Mouse (Mus musculus) adrenal gland, postnatal 10 days (tissue): ENCODE data around the gene Kdelr1. TPM values are rescaled to one million over a fixed set of nuclear protein-coding genes. Genes with fewer than 3 reads are reported as not detected.

Experiments
- DNase-seq: peaks from one replicate; pipeline ENCODE4 v3.0.0; 2021; ENCODE audit warnings: mixed read lengths
- long read RNA-seq, 2 experiments: library from polyadenylated mRNA; stranded (forward); transcript quantifications; one replicate each; pipeline ENCODE4 v2.0.0; 2021
- total RNA-seq, 2 experiments: library from RNA; stranded (reverse); gene quantifications; 2 replicates each; pipeline ENCODE4 v1.2.3; 2021

Kdelr1 gene
- total RNA-seq, result 100 to 1,000 TPM; 126 to 132 TPM
- long read RNA-seq, experiment 1, transcript Kdelr1-201 (5 exons, 1,599 nt), result major isoform, 27 of 46 reads
- long read RNA-seq, experiment 1, partial matches to known transcripts, result 14 of 46 reads
- long read RNA-seq, experiment 1, other reads (novel, unspliced or antisense), result 2 of 46 reads
- long read RNA-seq, experiment 2, transcript Kdelr1-201 (5 exons, 1,599 nt), result major isoform, 5 of 15 reads
- long read RNA-seq, experiment 2, partial matches to known transcripts, result 1 of 15 reads
- long read RNA-seq, experiment 2, other reads (novel, unspliced or antisense), result 7 of 15 reads

DNA sequence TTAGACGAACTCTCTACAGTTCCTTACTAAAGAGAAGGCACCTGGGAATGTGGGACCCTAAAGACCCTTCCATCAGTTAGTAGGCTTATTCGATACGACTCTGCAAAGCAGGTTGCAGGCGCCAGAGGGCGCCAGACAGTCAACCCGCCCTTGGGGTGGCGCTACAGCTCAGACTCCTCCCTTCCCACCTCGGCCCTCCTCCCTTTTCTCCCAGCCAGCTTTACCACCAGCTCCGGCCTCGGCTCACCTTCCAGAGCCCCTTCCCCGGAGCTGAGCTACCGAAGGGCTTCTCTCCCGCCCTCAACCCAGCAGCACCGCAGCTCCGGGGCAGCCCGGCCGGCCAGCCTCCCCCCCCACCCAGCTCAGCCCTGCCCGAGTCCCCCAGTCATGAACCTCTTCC is at the start of gene Kdelr1:
Gene Kdelr1, plus strand, starts transcription at position 149 of the 400 bp plus-strand sequence.
- peak; percentile 93 for DNase-seq

DNA sequence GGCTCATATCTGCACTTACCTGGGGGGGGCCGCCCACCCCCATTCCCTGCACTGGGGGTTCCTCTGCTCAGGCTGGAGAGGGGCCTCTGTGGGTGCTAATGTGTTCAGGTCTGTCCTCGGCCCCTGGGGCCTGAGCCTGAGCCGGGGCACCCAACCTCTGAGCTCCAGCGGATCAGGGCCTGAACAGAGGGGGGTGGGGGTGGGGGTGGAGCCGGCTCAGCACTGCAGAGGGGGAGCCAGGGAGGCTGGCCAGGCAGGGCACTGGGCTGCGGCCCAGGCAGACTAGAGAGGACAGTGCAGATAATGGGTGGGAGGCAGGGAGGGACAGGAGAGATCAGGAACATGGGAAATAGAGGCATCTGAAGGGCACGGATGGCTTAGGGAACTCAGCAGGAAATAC is 48.0 kb upstream of the Kdelr1 start, which contains the start of gene Kcnj14:
Gene Kcnj14, minus strand, starts transcription at position 185 of the 400 bp plus-strand sequence.
- no peak for DNase-seq

DNA sequence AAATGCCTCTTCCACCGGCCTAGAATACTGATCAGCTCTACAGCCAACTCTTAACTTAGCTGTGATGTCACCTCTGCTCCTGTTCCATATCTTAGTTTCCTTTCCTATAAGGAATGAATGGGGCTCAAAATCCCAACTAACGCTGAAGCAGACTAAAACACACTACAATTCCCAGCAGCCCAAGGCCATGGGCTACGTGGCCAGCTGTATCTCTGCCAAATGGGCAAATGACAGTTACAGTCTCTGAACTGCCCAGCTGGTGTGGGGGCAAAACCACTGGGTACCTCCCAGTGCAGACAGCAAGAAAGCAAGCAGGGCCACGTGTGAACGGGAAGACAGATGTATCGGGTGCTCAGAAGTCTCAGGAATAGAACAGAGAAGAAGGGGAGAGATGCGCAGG is 45.9 kb upstream of the Kdelr1 start:
- DNase-seq, result peak; percentile 51

DNA sequence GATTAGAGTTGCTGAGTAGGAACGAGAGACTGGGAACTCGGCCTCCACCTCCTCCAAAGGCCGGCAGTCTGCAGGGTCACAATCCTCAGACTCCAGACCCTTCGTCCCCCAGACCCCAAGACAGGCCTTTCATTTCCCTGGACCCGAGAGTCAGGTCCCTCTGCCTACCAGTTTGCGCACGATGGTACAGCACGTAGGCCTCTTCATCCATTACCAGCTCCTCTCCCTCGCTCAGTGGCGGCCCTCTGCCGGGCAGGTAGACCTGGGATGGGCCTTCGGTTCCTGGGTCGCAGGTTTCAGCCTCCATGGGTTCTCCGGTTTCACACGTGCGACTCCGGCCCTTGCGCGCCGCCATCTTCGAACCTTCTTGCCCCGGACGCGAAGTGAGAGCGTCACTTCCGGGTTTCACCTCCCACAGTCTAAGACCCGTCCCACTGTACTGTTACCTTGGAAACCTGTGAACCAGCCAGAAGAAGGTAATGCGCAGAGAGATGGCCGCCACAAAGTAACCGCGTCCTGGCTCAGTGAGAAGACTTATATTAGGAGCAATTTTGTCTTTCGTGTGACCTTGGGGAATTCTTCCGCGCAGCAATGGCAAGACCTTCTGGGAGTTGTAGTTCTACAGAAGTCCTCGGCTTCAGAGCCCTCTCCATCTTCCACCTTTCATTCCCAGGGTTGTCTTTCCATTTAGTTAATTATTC is 42.0 kb upstream of the Kdelr1 start, which contains the start of gene Grwd1:
Gene Grwd1, minus strand, starts transcription at position 518 of the 701 bp plus-strand sequence.
- DNase-seq, result peak; percentile 90

DNA sequence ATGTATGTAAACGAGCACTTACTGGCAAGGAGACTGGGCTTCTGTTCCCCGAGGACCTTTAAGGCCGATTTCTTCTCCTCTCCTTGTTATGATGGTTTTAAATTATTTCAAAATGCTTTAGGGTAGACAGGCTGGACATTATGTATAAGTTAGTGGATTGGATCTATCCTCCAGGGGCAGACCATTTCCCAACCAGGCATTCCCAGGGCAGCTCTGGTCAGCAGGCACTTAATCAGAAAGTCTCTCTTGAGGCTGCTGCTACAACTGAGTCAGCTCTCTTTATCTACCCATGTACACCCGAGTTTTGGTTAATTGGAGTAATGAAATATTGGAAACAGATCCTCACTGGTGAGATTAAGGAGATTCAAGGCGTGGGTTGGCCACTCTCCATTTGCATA is 41.4 kb upstream of the Kdelr1 start:
- DNase-seq, result no peak

DNA sequence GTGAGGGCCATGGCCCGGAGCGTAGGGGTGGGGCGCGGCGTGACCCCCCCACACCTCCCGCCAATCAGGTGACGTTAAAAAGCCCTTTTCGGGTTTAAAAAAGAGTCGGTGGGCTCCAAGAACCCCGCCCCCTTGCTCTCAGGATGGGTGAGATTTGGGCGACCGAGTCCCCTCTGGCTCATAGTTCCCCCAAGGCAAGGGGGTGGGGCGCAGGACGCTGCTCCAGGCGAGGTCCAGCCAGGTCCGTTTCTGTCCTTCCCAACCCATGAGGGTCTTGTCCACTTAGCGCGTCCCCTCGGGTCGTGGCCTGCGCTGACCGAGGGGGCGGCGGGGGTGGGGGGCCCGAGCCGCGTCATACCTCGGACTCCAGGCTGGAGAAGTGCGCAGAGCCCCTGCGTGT is 40.1 kb upstream of the Kdelr1 start:
- no peak for DNase-seq

DNA sequence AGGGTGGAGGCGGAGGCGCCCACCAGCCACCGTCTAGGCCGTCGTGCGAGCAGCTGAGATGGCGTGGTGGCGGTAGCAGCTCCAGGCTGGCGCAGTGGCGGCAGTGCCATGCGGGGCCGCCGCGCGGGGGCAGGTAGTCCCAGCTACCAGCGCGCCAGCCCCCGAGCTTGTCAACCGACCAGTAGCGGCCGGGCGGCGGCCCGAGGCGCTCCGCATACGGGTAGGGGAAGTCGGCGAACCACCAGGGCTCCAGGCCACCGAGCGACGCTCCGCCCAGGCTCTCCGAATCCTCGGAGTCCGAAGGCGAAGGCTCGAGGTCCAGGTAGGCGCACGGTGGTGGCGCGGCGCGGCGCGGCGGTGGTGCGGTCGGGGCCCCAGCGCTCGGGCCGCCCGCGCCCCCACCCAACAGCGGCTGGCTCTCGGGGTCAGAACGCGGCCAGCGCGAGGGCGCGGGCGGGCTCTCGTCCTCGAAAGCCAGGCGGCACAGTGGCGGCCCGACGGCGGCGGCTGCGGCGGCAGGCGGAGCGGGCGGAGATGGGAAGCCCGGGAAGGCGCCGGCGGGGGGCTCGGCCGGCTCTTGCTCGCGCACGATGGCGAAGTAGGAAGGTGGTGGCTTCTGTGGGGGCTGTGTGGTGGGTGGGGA is 39.3 kb upstream of the Kdelr1 start:
- DNase-seq, result peak; percentile 35

DNA sequence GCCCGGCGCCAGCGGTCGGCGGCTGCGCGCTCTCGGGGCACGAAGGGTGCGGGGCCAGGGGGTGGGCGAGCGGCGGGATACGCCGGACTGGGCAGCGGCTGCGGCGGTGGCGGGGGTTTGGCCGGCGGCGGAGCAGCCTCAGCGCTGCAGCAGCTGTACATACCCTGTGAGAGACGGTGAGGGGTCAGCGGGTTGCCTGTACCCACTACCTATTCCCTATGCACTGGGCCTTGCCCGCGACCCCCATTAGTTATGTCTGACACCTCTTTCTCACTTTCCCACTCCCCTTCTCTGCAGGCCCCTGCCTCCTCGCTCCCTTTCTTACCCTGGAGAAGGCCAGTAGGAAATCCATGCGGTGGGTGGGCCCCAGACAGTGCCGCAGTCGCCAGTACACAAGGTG is 38.6 kb upstream of the Kdelr1 start:
- DNase-seq, result no peak

DNA sequence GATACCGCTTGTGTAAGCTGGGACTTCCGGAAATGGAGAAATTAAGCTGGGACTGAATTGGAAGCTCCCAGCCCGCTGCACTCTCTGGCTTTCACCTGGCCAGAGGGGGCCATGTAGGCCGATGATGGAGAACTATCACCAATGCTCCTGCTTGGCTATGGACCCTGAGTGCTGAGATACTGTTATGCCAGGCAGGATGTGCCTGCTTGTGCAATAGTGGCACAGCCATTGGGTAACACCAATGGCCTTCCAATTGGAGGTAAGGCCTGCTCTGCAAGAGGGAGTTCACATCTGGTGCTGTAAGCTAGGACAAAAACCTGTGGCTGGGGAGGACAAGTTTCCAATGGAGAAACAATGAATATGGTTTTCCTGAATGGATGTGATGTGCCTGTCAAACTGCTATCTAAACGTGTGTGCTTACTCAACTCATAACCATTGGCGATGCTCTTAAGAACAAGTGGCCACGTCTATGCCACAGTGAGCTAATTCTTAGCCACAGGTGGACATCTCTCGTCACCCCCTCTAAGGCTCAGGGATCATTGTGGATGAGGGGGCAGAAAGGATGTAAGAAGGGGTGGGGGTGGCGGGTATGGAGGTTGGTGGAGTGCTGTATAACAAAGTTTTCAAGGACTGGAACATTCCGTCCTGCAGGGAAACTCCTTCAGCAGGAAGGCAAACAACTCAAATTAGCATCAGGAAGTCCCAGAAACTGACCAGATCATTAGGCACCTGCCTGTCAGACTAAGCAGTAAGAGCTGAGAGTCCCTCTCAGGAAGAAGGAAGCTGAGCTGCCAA is 29.4 kb upstream of the Kdelr1 start:
- no peak for DNase-seq

DNA sequence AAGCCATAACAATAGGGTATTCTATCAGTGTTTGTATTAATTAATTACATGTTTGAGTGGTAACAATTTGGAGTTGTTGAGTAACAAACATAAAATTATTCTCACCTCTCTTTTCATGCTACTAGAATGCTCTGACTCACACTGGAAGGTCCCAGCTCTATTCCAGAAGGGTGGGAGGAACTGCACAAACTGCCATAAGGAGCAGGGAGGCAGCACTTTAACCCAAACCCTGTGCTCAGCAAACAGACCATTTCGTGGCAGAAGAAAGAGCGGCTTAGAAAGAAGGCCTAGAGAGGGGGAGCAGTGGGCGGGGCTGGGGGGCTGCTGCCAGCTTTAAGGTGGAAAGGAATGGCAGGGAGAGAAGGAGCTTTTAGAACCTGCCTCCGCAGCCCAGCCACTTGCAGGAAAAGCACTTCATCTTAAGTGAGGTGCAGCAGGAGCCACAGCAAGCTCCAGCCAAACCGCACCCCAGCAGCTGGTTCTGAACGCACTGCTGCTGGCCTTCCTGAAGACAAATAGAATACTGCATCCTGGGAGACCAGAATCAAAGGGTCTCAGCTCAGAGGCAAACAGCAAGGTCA is 24.0 kb upstream of the Kdelr1 start:
- DNase-seq, result no peak

DNA sequence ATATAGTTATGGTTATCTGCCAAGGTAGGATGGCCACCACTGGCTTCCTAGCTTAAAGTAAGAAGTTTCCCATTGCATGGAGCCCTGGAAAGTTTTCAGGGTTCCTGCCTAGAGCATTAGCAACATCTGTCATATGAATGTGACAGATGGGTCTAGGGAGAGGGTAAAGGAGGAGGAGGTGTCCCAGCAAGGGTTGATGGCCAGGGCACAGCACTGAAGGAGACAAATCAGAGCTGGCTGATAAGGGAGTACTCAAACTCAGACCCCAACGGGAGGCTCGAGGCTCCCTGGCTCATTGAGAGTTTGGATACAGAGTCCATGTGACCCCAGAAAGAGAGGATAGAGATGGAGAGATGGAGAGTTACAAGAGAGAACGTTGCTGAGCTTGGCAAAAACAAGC is 21.9 kb upstream of the Kdelr1 start:
- DNase-seq, result no peak

DNA sequence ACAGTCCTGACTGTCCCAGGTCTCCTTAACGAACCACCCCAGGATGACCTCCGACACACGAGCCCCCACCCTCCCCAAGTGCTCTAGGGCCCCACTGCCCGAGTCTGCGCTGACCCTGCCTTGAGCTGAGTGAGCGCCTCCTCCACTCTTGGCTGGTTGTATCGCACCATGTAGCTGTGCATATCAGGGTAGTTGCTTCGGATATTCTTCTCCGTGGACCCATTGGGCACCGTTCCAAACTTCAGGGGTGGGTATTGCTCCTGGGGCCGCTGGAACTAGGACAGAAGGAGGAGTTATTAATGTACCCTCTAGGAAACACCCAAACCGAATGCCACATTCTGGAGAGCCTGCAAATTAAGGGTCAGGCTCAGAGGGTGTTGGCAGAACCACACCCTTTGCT is 19.5 kb upstream of the Kdelr1 start:
- DNase-seq, result no peak

DNA sequence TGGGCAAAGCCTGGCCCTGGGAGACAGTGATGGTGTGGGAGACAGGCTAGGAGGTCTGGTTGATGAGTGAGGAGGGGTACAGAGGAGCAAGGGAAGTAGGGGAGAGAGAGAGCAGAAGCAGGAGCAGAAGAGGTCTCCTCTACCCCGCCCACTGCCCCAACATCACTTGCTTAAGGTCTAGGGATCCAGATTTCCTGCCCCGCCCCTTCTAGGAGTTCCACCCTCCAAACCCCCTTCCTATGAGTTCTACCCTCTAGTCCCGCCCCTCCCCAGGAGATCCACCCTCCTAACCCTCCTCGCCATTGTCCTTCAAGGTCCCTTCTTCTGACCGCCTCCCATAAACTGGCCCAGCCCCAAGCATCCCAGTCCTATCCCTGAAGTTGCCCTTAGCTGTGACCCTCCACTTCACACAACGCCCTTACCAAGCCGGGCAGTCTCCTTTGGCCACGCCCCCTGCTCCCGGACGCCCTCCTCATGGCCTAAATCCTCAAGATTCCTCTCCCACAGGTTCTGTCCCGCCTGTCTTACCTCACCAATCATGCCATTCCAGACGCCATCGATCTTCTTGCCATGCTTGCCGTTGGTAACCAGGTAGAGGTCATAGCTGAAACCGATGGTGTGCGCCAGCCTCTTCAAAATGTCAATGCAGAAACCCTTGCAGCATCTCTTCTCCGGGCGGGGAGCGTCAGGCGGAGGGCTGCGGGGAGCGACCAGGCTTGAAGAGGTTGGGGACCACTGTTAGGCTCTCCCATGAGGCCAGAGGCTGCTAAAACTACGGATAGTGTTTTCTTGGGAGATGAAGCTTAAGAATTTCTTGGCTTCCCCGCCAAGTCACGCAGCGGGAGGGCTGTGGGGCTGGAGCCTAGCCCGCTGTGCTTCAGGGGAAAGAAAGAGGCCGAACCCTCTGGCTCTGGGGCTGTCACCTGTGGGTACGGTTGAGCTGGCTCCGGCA is 15.3 kb upstream of the Kdelr1 start:
- DNase-seq, result no peak

DNA sequence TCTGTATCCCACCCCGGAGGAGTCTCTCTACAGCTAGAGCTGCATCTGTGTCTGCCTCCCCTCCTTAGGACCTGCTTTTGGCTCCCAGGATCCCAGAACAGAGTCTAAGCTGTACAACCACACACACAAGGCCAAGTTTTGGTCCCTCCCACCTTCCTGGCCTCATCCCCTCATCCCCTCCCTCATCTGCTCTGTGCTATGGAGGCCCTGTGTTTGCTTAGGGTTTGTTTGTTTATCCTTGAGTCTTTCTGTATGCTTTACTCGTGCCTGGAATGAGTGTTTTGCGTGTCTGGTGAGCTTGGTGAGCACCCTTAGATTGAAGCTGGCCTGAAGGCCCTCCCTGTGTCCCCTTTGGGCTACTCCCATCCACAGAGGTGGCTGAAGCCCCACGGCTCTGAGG is 13.6 kb upstream of the Kdelr1 start:
- no peak for DNase-seq

DNA sequence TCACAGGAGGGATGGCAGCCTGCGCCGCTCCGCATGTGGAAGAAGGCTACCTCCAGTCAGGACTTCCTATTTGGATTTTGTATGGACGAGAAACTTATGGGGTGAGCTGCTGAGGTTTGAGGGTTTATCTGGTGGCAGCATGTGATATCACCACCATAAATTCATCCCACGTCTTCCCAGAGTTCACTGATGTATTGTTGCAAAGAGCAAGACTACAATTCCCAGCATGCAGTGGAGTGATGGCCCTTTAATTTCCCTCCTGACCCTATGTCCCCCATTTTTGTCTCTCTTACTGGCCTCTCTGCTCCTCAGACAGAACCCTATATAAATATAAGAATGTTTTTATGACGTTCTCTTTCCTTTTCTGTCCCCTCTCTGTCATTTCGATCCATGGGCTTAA is 9.8 kb upstream of the Kdelr1 start:
- DNase-seq, result no peak

DNA sequence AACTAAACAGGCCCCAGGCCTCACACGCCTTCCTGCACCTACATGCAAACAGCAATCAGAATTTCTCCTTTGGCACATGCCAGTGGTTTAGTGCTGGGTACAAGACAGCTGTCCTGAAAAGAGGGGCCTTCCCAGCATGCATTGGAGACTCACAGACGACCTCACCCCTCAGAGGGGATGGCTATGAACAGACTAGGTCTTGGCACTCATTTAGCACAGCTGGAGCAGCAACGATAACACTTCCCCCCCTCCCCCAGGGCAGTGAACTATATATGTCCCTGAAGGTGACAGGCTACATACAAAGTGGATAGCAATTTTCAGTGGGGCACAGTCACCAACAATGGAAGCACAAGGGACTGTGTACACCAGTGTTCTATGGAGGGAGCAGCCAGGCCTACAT is 8.1 kb upstream of the Kdelr1 start:
- no peak for DNase-seq

DNA sequence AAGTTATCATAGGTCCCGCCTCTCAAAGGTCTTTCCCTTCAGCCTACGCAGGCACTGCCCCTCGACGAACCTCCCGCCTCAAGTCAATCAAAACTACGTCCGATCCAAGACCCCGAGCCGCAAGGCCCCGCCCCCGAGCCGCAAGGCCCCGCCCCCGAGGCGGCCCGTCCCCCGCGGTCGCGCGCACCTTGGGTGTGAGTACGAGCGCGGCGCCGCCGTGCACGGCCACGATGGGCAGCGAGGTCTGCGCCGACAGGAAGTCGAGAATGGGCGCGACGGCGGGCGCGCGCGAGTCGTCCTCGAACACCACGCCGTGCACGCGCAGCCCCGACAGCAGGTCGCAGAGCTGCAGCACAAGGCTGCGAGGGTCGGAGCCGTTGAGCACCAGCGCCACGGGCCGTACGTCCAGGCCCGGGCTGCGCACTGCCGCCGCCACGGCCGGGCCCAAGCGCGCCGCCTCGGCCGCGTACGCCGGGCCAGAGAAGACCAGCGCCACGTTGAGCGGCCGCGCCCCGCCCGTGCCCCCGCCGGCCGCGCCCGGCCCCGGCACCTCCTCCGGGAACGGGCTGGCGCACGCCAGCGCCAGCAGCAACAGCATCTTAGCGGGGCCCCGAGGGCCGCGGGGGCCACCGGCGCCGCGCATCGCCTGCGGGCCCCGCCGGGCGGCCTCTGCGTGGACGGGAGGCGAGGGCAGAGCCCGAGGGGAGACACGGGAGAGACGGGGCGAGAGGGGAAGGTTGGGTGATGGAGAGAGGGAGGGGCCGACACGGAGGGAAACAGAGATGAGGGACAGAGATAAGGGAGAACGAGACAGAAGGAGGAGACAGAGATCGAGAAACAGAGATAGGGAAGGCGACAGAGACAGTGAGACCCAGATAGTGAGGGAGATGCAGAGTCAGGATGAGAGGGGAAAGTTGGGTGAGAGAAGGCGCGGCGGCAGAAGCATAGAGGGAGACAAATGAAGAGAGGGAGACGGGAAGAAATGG is 6.4 kb upstream of the Kdelr1 start:
- peak; percentile 96 for DNase-seq

DNA sequence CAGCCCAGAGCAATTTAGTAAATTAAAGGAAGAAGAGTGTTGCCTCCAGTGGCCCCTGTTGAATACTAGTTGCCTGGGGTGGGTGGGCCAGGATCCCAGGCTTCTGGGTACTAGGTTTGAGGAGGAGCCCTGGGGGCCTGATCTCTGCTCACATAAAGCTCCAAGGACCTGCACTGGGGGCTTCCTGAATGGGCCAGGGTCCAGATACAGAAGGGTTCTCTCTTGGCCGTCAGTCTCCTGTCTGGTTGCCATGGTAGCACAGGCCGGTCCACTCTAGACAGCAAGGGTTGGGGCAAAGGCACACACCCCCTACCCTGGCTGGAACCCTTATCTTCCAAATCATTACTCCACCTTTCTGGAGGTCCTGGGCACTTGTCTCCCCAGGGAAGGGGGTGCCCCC is 4.7 kb upstream of the Kdelr1 start:
- no peak for DNase-seq

DNA sequence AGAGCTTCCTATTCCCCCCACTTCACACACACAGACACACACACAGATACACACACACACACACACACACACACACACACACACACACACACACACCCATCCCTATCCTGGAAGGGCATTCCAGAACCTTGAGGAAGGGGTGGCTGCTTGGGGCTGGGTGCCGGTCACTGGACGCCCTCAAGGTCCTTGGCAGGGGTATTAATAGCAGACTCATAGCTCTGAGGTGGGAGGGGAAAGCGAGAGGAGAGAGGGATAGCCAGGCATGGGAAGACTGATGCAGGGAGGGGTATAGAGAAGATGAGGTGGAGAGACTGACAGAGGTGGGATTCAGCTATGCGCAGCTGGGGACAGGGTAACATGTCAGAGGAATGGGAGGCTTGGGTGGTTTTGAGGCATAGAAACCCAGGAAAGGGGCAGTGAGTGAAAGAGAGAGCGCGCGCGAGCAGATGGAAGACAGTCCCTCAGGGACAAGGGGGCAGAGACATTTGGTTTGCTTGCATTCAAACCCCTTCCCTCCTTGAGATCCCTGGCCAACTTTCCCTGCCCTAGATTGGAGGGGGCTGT is 3.4 kb upstream of the Kdelr1 start:
- DNase-seq, result peak; percentile 46
